Mouse (Mus musculus) adrenal gland, postnatal 10 days (tissue): ENCODE results near the gene Thsd7a. TPM values are rescaled to one million over a fixed set of nuclear protein-coding genes. Genes with fewer than 3 reads are reported as not detected.

Experiments
- DNase-seq: peaks from one replicate; pipeline ENCODE4 v3.0.0; 2021; ENCODE audit warnings: mixed read lengths
- total RNA-seq, 2 experiments: library from RNA; stranded (reverse); gene quantifications; 2 replicates each; pipeline ENCODE4 v1.2.3; 2021

Gene Thsd7a
- total RNA-seq, 2 experiments from 2014 or later = 10.2 to 11.0 TPM

DNA sequence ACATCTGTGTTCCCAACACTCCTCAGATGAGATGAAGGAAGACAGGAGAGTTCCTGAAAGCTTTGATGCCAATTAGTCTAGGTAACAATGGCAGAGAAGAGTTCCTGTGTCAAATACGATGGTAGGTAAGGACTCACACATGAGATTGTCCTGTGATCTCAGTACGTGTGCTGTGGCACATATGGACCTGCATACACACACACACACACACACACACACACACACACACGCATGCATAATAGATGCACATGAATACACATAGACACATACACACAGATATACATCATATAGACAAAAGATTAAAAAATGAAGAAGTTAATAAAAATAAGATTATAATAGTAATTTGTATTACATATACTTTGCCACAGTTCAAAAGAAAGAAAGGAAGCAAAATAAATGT, 56.0 kb downstream of the Thsd7a start:
- no peak for DNase-seq

DNA sequence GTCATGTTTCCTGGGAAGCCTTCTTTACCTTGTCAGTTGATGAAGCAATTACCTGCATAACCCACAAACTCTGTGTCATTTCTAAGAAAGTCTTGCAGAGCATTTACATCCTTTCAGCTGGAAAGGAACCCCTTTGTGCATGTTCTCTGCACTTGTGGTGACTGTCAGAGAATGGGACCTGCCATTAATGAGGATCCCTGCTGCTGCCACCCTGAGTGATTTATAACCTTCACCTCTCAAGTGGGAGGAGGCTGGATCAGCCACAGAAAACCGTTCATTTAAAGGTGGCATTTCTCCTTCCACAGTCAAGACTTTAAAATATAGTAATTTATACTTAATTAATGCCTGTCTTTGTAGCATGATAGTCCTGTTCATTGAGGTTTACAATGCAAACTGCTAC, 99.6 kb downstream of the Thsd7a start:
- no peak for DNase-seq

DNA sequence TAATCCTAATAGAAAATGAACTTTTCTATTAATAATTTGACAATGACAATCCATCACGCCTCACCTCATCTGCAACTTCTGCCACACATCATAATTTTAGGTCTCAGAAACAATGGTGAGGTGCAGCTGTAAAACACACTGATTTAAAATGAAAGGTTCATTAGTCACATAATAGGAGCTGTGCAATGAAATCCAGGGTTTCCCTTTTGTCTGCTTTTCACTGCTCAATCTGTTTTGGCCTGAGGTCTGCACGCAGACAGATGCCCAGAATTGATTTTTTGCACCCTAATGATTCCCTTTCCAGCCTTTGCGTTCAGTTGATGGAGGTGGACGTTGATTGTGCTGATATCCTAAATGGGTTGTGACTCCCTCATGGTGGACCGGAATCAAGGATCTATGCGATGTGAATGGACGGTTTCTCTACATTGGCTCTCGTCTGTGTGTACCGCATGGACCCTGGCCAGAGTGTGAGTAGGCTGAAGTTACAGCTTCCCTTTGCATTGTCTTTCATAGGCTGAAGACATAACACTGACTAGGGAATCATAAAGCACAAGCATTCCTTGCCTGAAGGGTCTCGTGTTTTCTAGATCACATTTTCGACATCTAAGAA, 120.5 kb downstream of the Thsd7a start:
- DNase-seq = no peak

DNA sequence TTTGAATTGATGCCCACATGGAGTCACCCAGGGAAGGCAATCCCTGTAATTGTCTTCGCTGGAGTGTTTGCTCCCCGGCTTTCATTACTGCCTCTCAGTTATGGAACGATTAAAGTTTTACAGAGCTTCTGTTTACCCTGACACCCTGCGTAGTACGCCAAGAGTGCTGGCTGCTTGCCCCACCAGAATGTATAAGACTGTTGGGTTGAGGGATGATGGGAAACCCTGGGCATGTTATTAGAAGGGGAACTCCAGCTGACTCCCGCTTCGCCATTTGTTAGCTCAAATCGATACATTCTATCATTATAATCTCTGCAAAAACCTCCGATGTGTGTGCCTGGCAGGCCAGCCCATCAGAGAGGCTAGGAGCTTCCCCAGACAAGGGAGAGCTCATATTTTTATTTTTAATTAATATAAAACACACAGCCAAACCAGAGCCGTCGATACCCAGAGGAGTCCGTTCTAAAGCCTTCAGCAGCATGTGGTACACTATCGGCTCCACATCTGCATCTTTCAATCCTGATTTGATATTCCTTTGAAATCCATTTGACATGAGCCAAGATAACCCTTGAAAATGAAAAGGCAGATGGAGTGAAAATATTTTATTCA, 142.5 kb downstream of the Thsd7a start:
- DNase-seq = no peak

DNA sequence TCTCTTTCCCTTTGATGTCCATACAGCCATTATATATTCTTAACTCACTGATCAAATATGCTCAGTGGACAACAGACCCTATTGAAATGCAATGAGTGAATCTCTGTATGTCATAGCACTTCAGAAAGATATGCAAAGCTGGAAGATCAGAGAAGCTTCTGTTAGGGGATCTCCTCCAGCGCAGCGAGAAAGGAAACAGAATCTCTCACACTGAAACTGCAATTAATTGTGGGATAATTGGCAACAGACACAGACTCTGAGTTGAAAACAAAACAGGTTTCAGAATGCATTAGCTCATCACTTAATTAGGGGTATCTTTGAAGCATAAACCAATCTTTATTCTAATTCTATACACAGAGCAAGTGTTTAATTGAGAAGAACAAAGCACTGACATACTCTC, 146.3 kb downstream of the Thsd7a start:
- DNase-seq = no peak

DNA sequence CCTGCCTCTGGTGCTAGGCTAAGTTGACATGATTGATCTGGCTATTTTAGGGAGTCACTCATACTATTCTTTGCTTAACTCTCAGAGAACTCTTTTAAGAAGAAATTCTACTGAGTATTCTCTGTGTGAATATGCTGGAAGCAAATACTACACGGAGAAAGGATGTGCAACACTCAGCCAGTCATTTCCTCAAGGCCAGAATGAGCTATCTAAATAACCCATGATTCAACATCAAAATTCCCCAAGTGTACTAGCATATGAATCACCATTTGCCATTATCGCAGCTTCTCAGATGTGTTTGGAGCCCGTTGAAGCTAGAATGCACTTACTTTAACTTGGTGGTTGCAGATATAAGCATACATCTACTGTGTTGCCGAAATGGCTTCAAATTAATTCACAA, 147.0 kb downstream of the Thsd7a start:
- DNase-seq = no peak

DNA sequence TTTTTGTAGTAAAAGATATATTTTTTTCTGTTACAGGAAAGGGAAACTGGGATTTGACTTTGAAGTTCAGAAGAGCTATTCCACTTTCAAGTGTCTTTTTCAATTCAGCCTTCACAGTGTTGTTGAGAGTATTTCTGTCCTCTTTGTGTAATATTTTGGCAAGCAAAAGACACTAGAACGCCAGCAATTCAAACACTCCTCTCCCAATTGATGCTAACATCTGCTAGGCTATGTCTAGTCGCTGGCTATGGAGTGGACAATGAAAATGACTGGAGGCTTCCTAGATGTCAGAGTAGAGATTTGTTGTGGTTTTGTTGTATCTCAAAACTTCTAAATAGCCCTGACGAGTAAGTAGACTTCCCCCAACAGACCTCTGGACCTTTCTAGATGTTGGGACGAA, 164.8 kb downstream of the Thsd7a start:
- DNase-seq = no peak

DNA sequence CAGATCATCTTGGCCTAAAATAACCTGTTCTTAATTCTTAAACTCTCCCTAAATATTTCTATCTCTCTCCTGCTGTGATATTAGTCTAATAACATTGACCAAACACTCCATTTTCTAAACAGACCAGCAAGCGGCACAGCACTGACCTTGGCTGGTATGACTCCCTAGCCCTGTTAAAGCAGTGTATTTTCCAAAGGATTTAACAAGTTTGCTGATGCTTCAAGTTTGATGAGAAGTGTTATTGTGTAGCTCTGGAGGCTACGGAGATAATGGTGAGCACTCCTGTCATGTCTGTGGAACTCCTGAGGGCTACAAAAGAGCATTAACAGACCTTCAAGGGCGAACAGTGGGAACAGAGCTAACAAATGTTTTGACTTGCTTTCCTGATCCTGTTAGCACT, 168.1 kb downstream of the Thsd7a start:
- DNase-seq = no peak

DNA sequence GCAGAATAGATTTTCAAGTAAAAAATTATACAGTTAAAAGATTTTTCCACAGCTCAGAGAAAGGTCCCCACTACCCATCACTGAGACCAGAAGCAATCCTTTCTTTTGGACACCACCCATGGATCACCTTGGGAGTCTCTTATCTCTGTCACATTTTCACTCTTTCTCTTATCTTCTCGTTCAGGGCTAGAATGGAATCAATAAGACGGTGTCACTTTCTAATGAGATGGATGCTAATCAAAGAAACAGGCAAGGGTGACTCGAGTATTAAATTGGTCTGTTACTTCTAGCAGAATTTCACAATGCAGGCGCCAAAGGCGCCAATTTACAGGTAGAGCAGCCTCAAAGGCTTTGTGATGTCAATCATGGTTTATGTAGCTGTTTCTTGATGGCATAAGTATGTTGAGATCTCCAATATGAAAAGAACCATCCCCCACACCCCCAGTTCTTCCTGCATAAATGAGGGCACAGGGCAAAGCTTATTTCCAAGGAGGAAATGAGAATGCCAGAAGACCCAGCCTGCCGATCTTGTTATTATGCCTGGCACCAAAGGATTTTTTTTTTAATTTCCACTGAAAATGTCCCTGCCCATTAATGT, 173.5 kb downstream of the Thsd7a start:
- DNase-seq = no peak

DNA sequence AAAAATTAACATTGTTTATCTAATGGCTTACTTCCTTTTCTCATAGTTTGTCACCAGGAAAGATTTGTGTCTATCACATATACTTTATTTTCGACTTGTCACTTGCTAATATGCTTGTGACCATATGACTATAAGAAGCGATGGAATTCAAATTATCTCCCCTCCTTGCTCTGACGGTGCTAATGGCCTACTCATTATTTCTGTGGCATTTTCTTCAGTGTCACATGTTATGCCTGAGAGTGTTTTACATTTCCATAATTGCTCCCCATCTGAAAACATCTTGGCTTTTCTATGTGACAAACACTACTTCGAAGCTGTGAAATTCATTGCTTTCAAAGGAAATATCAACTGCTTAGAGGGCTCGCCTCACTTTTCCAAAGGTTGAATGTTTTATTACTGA, 177.0 kb downstream of the Thsd7a start:
- no peak for DNase-seq

DNA sequence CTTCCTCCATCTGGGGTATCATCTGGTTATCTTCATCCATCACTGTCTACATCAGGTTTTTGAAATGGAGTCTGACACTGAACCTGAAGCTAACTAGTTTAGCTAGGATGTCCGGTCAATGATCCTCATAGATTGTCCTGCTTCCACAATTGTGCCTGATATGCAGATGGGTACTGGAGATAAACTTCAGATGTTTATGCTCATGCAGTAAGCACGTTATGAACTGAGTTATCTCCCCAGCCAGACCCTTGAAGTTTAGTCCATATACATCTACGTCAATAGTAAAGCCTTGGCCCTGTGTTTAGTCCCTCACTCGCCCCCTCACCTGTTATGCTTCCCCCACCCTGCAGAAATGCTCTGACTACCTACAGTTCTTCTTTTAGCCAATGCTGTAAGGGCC, 184.1 kb downstream of the Thsd7a start:
- DNase-seq = no peak

DNA sequence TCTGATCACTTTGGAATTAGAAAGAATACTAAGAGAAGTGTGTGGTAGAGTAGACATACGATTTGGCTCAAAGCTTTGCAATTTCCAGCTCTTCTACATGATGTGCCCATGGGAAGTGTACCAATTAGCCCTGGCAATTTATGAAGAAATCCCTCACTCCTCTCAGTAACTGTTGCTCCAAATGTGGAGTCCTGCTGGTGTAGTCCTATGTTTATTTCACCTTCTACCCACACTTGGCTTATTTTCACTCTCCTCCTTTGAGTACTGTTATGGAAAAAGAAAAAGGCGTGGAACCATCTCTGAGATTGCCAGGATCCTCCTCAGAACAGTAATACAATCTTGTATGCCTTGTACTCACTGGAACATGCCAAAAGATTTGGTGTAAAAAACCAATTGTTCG, 186.9 kb downstream of the Thsd7a start:
- no peak for DNase-seq

DNA sequence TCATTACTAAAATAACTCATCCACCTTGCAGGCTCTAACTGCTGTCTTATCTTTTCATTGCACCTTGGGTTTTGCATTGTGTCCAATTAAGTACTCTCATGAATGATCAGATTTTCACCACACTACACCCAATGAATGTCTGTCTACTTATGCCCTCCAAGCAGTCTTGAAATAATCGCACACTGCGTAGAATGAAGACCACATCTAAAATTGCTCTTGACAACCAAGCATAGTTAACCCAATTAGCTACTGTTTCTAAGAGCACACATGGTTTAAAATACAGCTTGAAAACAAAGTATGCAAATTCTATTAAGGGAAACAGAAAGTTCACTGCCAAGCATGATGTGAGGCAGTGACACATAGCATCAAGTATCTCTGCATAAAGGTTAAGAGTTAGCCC, 188.7 kb downstream of the Thsd7a start:
- DNase-seq = no peak

DNA sequence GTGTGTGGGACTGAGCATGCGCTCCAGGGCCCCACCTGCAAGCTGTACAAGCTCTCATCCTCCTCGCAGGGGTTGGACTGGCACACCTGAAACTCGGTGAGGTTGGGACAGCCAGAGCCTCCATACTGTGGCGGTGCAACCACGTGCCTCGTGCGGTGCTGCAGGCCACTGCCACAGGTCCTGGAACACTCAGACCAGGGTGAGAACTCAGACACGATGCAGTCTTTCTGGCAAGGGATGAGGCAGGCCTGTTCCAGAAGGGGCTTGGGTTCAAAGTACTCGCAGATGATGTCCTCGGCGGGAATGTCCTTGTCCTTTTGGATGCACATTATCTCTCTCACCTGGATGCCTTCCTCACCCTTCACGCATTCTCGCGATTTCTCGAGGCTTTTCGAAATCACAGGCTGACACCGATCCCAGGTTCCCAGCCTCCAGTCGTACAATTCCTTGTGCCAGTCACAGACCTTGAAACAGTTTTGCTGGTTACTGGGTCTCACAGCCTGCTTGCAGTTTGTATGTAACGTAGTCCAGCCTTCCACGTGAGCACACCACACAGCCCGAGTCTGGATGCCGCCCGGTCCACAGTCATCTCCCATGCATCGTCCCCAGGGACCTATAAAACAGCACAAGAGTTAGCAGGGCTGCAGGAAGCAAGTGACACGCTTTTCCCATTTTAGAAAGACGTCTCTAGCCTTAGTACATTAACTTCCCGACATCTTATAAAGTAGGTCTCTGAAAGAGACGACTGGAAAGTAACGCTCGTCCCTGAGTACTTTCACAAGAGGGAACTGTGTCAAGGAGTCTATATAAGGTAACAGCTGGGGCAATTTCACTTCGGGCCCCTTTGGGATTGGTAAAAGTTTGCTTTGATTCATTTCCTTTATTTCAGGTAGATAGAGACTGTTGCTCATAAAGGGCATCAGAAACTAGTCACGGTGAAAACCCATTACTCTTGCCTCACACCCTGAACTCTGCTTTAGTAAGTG, 193.8 kb downstream of the Thsd7a start:
- no peak for DNase-seq

DNA sequence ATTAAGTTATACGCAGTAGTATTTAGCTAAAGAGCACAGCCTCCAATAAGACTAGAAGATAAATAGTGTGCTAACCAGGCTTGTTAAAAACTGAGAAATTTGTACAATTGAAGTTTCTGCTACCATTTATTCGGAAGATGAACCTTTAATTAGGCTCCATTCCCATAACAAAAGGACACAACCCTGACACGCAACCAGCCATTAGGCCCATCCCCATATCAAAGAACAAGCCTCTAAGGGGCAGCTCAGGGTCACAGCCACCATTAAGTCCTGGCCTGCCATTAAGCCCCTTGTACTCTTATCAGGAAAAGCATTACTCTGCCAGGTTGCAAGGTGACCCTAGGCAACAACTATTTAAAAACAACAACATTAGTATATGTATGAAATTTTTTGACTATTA, 198.0 kb downstream of the Thsd7a start:
- no peak for DNase-seq

DNA sequence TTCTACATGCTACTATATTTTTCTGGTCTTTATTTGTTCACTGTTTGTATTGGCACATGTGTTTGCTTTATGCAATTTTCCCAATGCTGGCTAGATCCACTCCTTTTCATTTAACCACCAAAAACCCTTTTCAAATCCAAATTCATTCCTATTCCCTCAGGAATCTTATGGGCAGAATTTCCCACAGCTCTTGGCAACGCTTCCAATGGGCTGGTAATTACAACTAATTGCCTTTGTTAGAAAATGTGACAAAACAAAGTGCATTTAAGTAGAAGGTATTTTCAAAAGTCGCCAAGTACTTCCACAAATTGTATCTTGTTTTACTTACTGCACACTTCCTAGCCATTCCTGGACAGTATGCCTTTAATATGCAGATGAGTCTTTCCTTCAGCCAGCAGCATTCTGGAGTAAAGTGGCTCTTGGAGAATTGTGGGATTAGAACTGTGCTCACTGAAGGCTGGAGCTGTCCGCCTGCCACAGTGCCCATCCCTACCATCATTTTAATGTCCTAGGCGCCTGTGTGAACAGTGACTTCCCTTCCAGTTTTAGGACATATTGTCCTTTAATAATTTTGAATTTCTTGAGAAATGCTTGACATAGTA, 199.1 kb downstream of the Thsd7a start:
- peak; percentile 3 for DNase-seq

DNA sequence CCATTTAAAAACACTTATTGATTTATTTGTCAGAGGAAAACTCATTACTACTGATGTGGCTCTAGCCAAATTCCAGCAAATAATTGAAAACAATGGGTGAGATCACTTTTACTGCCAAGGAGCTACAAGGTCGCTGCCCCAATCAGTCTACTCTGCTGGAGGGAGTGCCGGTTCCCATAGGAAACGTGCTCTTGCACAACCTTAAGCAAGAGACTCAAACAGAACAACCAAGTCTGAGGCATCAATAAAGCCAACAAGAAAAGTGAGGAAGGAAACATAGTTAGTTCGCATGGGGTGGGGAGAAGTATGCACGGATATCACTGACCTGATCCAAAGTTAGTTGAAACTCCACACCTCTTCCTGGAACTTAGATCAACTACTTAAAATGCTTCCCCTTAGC, 205.1 kb downstream of the Thsd7a start:
- peak; percentile 14 for DNase-seq

DNA sequence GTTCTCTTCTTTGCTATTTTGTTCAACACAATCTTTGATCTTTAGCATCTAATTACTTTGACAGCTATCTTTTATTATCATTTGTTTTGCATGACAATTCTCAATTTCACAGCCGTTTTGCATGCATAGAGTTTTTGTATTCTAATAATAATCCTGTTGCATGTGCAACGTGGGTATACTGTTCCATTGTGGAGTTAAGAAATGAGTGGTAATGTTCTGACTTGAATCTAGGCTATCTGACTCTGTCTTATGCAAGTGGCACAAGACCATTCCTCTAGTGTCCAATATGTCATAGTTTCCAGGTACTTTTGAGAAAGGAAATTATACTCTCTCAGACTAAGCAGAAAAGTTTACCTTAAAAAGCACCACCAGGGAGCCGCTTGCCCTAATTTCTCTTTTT, 206.7 kb downstream of the Thsd7a start:
- no peak for DNase-seq

DNA sequence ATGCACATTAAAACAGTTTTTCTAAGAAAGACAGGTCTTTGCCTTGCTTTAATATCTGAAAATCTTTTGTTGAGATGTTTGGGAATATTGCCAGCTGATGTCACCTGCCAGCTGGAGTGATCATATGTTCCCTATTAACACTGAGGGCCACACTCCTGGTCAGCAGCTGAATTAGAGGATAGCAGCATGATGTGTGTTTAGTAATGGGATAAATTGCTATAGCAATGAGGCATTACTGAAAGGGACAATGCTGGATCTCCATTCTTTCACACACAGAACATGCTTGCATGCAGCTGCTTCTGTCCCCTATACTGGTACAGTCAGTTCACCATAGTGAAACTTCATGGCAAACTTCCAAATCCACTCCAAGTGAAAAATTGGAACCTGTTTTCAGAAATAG, 230.1 kb downstream of the Thsd7a start:
- DNase-seq = no peak

DNA sequence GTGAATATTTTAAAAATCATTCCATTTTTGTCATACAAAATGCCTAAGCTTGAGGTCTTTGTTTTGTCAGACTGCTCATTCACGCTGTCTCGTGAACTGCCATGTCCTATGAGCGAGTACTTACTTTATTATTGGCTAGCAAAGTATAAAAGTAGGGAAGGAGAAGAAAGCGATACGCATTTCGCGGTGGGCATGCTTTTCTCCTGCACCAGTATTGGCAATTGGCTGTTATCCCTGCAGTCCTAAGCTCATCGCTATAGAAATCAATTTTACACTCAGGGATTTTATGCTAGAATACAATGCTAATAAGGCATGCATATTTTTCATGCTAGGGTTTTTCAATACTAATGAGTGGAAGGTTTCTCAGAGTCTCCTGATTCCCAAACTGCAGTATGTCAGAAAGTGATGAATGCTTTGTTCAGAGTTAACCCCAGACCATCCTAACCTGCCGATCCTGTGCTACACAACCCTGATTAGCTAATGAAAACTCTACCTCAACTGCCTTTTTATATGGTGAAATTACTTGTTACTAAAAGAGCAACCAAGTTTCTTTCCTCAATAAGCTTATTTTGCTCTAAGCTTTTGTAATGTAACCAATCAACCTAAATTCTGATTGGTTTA, 230.8 kb downstream of the Thsd7a start:
- no peak for DNase-seq

DNA sequence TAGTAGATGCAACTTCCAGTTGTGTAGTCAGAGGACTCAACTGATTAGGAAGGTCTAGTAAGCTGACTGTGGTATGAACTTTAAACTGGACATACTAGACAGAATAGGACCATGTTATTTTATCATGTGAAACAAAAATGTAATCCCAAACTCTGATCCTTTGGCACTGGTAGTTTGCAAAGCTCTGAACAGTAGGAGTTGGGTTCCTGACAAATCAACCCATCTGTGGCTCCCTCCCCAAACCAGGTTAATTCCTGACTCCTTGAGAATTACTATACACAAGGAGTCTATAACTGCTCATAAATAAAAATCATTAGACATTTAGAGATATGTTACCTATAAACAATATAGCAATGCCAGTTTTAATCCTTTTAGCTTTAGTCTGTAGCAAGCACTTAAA, 231.5 kb downstream of the Thsd7a start:
- DNase-seq = no peak

DNA sequence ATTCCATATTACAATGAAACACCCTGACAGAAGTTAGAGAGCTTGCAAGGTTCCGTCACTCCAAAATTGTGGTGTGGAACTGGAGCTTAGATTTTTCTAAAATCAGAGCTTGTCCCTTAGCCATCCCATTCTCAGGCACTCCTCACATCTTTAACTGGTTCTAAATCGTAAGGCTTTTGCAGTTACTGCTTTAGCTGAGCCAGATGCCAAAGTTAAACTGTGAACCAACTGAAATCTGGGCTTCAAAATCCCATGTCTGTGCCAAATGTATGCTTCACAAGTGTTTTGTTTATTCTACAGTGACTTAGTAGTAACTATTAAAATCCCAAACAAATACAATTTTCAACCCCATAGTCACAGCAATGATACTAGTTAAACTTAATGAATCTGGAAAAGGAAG, 242.3 kb downstream of the Thsd7a start:
- no peak for DNase-seq
